8 mouse cellular contexts compared by ENCODE assay signal in genomic region chr13:8484592-8485272, GRCm38 (mm10).
DNase-seq lines count a peak whose midpoint lies in the region; ATAC-seq and TF ChIP-seq lines count a peak whose summit lies in the region.

No protein-coding gene starts in this region.

- no peak overlapping the region for H3K9ac ChIP-seq in stomach, postnatal 0 days (ENCODE audit: low read length)

- TF ChIP-seq EP300 in stomach, postnatal 0 days (optimal IDR thresholded peaks at IDR 0.05), result no peak

- peak; percentile 8 for DNase-seq in kidney, adult 2 months
- DNase-seq in kidney, adult 9 months, result no peak
- peak; percentile 16 for DNase-seq in Muller cell, postnatal 12 days (ENCODE audit: inconsistent ontology term)
- DNase-seq in cerebellum, postnatal 10 days, result peak; percentile 95 to 96
- DNase-seq in heart, postnatal 25 days (ENCODE audit: low spot score), result peak; percentile 9
- no peak for DNase-seq in thymus, postnatal 36 days
- no peak for DNase-seq in stomach, postnatal 0 days (ENCODE audit: low spot score)

- no peak overlapping the region for H3K27ac ChIP-seq in kidney, adult 2 months (ENCODE audit: insufficient read depth, low read depth, low read length)
- no peak overlapping the region for H3K27ac ChIP-seq in stomach, postnatal 0 days (replicated peaks)

- no peaks in the 10 kb centered on the region; the same call in 1 of the 2 replicates for H3K27me3 ChIP-seq in kidney, adult 2 months (replicated peaks; ENCODE audit: control insufficient read depth, insufficient read depth, low read length)
- no peaks in the 10 kb centered on the region for H3K27me3 ChIP-seq in stomach, postnatal 0 days (ENCODE audit: control insufficient read depth, insufficient read depth, low read length)

- H3K4me1 ChIP-seq in kidney, adult 2 months (ENCODE audit: control insufficient read depth, insufficient read depth, low read length), result no peaks in the 10 kb centered on the region
- no peaks in the 10 kb centered on the region for H3K4me1 ChIP-seq in stomach, postnatal 0 days (replicated peaks; ENCODE audit: control insufficient read depth, insufficient read depth)

- no peaks in the 10 kb centered on the region for H3K36me3 ChIP-seq in kidney, adult 2 months (ENCODE audit: control insufficient read depth, insufficient read depth, low read length)
- H3K36me3 ChIP-seq in stomach, postnatal 0 days (ENCODE audit: control insufficient read depth, insufficient read depth, low read length), result no peaks in the 10 kb centered on the region

- no peaks in the 10 kb centered on the region for H3K9me3 ChIP-seq in stomach, postnatal 0 days (ENCODE audit: control insufficient read depth, low read length)

- TF ChIP-seq CTCF in kidney, adult 2 months (conservative IDR thresholded peaks at IDR 0.05; ENCODE audit: insufficient read depth, insufficient read length, low read depth, low read length), result no peak
- TF ChIP-seq CTCF in stomach, postnatal 0 days (IDR thresholded peaks at IDR 0.05; ENCODE audit: low read depth), result no peak

- no peak overlapping the region for H3K4me2 ChIP-seq in stomach, postnatal 0 days (replicated peaks; ENCODE audit: low read depth)

- no peak overlapping the region for H3K4me3 ChIP-seq in kidney, adult 2 months (ENCODE audit: insufficient read depth, low read depth, low read length)
- no peak overlapping the region for H3K4me3 ChIP-seq in stomach, postnatal 0 days (ENCODE audit: low read depth, low read length)

- intact Hi-C loops in heart, postnatal 25 days (cut with DNase I), result no loop called here

- WGBS in kidney, adult 2 months, result 28% methylated on average over 4 of the region's 4 CpGs
- WGBS in stomach, postnatal 0 days, result 42% methylated on average over 4 of the region's 4 CpGs

- no peak for TF ChIP-seq POLR2A in kidney, adult 2 months (IDR thresholded peaks at IDR 0.05; ENCODE audit: low read depth, low read length)

- ATAC-seq in activated CD4-positive, CD25-positive, alpha-beta regulatory T cell, adult 4 months, result no peak
- ATAC-seq in stomach, postnatal 0 days (ENCODE audit: low FRiP score, low TSS enrichment), result no peak; the same call in 1 of the 2 replicates

Comparison
In these comparisons a context has a peak if more than half of its experiments do, and no peak if none do; other contexts are left out.
1. DNase-seq: peak in kidney, adult 2 months (single experiment), Muller cell, postnatal 12 days (single experiment), cerebellum, postnatal 10 days (2 of 2) and heart, postnatal 25 days (single experiment); none in kidney, adult 9 months (single experiment), thymus, postnatal 36 days (0 of 2) and stomach, postnatal 0 days (single experiment).